Mouse (Mus musculus): ENCODE data around the gene Zdhhc5.

DNA sequence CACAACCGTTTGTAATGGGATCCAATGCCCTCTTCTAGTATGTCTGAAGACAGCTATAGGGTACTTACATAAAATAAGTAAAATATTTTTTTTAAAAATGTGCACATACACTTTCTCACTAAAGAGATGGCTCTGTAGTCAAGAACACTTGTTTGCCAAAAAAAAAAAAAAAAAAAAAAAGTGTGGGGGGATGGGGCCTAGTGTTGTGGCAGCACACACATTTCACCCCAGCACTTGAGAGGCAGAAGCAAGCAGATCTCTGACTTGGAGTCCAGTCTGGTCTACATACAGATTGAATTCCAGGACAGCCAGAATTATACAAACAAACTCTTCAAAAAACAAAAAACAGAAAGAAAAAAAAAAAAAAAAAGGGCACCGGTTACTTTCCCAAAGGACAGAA, 5.7 kb upstream of the Zdhhc5 start:
- no peak for TF ChIP-seq CTCF (IDR thresholded peaks at IDR 0.05; ENCODE audit: control insufficient read depth, insufficient read depth, low read length)
- TF ChIP-seq POLR2A (IDR thresholded peaks at IDR 0.05; ENCODE audit: borderline replicate concordance, control insufficient read depth, low read depth, low read length), result no peak
